Mouse (Mus musculus) heart, postnatal 36 days (tissue): ENCODE results near the gene Hoxb8. TPM values are rescaled to one million over a fixed set of nuclear protein-coding genes. Genes with fewer than 3 reads are reported as not detected.

Experiments
- DNase-seq, 2 experiments: peaks; one replicate each; pipeline ENCODE4 v3.0.0; 2021 to 2022
- intact Hi-C: fragments of 180-260 bp; cut with DNase I; formaldehyde crosslinking; loops from one replicate; pipeline ENCODE4 v1.15.1; 2025
- total RNA-seq, 2 experiments: library from RNA; stranded (reverse); gene quantifications; 2 replicates each; pipeline ENCODE4 v1.2.3; 2021

Hoxb8 gene
- total RNA-seq, 2 experiments from 2014 or later, result not detected

GRCm38 (mm10) chr11:96267021-96267920 is 14.4 kb upstream of the Hoxb8 start:
- intact Hi-C loops, result no loop called here

GRCm38 (mm10) chr11:96268031-96268745 is 13.5 kb upstream of the Hoxb8 start:
- no peak for DNase-seq
- intact Hi-C loops, result no loop called here

More at GRCm38 (mm10) chr11:96267021-96267920, 14.4 kb upstream of the Hoxb8 start:
- no peak for DNase-seq

DNA sequence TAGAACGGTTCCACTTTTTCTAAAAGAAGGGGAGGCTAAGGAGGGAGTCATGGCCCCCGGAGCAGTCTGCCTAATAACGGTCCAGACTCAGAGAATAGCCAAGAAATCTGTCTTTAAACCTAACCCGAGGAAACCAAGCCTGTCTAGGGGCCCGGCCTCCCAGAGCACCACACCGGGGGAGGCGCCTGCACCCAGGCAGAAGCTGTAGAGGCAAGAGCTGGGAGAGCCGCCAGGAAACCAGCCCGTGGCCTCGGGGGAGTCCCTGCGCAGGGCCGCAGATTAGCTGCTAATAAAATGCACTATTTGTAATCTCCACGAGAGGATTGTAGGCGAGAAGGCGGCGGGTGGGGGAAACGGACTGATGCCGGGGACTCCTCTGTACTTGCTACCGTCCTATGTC is 11.8 kb upstream of the Hoxb8 start:
- intact Hi-C loops, result no loop called here

GRCm38 (mm10) chr11:96270996-96271540 is 10.6 kb upstream of the Hoxb8 start, which contains the start of gene Hoxb9:
Gene Hoxb9, plus strand, starts transcription at chr11:96271457.
- no peak for DNase-seq
- intact Hi-C loops, result no loop called here

More for the DNA sequence above, 11.8 kb upstream of the Hoxb8 start:
- no peak for DNase-seq

GRCm38 (mm10) chr11:96271541-96272011 is 10.1 kb upstream of the Hoxb8 start:
- no peak for DNase-seq
- intact Hi-C loops, result no loop called here

DNA sequence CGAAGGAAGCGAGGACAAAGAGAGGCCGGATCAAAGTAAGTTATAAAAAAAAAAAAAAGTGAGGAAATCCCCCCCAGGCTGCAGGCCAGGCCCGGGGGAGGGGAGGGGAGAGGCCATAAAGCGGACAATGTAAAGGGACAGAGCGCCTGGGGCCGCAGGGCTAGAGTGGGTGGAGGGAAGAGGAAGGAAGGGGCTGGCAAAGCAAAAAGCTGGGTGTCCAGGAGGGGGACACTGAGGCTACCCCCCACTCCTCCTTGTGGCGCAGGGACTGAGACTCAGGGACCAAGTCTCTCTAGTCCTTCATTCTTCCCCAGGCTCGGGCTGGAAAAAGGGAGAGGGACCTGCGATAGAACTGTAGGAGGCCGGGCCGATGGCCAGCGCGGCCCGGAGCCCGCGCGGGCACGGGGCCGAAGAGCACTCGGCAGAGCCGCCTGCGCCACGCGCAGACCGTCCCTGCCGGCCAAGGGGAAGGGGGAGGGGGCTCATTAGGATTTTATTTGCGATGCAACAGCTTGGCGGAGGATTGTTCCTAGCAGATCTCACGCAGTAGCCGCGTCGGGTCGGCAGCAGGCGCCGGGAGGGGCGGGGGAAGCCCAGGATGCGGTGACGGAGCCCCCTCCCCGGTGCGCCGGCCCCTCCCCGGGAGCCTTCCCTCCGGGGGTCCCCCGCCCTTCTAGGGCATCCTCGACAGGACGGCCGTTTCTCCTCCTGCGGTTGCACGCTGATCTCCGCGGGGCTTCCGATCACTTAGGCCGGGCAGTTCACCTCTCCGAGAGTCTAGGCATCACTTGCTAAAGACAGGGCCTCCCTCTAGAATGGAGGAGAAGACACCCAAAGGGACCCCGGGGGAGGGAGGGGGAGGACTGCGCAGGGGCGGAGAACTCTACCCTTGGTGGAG is 9.4 kb upstream of the Hoxb8 start:
- no peak for DNase-seq
- intact Hi-C loops, result no loop called here

DNA sequence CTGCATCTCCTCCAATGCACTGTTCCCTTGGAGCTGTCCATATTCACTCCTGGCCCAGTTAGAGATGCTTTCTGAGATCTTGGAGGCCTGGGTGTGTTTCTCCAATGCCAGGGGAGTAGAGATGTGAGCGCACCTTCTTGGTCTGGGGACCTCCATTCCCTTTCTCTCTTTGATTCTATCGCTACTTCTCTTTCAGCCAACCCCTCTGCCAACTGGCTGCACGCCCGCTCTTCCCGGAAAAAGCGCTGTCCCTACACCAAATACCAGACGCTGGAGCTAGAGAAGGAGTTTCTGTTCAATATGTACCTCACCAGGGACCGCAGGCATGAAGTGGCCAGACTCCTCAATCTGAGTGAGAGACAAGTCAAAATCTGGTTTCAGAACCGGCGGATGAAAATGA is 7.3 kb upstream of the Hoxb8 start:
- DNase-seq, result no peak
- intact Hi-C loops, result no loop called here

DNA sequence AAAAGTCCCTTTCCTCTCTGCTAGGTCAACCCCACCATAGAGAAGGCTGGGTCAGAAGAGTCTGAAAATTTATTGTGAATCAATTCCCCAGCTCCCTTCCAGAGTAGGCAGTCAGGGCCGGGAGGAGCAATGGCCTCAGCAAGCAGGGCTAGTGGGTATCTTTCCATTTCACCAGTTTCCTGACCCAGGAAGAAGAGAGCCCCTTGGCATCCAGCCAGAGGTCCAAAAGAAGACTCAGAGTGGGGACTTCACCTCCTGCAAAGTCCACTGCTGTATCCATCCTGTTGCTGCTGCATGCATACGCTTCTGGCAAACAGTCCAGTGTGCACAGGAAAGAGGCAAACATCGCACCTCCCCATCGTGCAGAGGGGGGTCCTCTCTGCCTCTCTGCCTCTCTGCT is 5.8 kb upstream of the Hoxb8 start:
- intact Hi-C loops, result no loop called here

DNA sequence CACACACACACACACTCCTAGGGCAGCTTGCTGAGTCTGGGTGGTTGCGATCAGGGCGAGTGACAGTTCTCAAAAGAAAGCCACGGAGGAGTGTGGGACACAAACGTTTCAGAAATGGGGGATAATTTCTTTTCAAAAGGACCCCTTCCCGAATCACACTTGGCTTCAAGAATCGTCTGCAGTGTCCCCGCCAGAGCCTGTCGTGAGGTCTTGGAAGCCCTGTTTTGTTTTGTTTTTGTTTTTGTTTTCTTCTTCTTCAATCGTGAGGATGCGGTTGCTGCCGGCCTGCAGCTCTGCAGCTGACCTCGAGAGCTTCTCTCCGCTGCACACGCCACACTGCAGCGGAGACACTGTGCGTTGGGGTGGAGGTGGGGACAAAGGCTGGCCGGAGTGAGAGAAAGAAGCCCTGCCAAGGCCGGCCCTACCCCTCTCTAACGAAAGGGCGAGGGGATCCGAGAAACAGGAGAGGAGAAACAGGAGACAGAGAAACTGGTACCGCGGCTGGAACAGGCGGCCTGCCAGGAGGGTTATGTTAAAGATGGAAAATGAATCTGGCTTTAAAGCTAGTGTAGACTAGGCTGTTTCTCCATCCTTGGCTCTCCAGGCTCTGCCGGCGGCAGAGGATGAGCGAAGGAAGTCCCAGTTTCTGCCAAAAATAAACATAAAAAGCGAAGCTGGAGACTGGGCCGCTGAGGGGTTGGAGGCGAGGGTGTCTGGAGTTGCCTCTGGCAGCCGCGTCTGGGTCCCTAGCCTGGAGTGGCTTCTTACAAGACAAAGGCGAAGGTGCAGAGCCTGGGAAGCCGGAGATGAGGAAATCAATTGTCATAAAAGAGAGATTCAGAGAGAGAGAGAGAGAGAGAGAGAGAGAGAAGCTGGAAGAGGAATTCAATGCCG is 4.3 kb upstream of the Hoxb8 start:
- DNase-seq, result no peak
- intact Hi-C loops, result loop anchor here (1.0 to 2.0 kb wide), 4 partner anchors 259 to 583 kb away; no protein-coding TSS in a partner anchor

More for the DNA sequence above, 5.8 kb upstream of the Hoxb8 start:
- DNase-seq, result no peak

- intact Hi-C loops, result loop anchor here (1.0 to 2.0 kb wide), 4 partner anchors 258 to 582 kb away; no protein-coding TSS in a partner anchor
- DNase-seq, result no peak
These were observed 3.4 kb upstream of the Hoxb8 start for GRCm38 (mm10) chr11:96278324-96278723.

- intact Hi-C loops, result loop anchor here (1.0 to 2.0 kb wide), 4 partner anchors 258 to 582 kb away; no protein-coding TSS in a partner anchor
- peak; percentile 83 to 86 for DNase-seq
These were observed 2.9 kb upstream of the Hoxb8 start for GRCm38 (mm10) chr11:96278773-96279172.

DNA sequence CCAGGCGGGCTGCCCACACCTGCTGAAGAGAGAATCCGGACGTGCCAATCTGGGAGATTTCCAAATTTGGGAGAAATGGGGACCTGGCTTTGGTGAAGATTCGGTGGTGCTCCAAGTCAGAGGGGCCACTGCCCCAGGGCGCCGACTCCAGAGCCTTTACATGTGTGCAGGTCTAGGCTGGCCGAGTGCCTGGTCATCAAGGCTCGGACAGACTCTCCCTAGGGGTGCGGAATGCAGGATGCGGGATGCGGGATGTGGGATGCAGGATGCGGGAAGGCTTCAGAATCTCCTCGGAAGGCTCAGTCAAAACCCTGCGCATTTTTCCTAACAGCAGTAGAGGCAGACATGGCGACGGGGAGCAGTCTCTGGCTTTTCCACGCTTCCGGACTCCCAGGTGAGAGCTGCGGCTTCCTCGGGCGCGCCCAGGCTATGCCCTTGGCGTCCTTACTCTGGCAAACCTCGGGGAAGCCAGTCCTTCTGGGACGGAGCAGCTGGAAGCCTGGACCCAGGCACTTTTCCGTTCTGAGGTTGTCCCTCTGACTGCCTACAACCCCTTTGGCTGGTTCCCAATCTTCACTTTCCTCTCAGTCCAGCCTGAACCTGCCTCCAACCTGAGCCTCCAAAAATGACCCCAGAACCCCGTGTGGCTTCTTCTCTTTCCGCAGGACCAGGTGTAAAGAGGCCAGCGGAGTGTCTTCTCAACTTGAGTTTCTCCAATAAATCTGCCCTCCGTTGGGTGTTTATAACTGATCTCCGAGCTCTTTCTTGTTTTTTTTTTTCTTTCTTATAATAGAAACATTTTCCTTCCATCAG is 2.1 kb upstream of the Hoxb8 start:
- DNase-seq, result no peak
- intact Hi-C loops, result loop anchor here (1.0 to 5.0 kb wide), 5 partner anchors 15 to 581 kb away; partner anchors contain the start of gene Igf2bp1

DNA sequence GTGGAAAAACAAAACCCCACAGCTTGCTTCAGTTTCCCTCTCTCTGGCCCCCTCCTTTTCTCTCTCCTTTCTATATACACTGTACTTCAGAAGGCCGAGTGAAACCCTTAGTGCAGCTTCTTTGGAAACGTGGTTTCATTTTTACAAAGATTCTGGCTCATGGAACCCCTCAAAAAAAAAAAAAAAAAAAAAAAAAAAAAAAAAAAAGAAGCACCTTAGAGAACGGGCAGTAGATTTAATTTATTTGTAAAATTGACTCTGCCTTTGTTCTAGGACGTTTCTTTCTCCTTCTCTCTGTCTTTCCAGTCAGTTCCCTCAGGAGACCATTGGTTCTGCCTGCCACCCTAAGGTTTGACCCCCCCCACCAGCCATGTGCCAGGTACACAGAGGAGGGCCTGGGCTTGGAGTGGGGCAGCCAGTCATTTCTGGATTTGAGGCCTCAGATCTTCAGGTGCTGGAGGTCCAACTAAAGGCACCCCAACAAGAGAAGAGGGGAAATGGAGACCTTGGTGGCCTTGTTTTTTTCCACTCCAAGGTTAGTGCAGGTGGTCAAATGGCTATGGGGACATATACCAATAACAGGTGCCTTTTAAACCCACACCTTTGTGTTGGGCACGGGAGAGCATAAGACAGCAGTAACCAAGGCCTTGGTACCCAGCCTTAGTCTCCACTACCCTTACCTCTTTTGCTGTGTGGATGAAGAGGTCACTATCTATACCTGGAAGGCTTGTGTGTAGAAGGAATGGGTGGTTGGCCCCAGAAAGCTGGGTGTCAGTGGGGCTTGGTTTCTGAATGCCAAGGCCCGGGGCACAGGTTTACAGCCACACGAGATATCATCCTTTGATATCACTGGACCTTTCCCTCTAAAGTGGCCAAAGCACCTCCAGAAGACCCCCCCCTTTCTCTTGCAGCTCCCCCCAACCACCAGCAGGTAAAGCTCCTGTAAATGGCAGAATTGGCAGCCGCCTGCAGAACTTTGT is 1.0 kb upstream of the Hoxb8 start:
- DNase-seq, result no peak
- intact Hi-C loops, result loop anchor here (1.0 to 5.0 kb wide), 3 partner anchors 14 to 273 kb away; partner anchors contain the start of gene Igf2bp1

GRCm38 (mm10) chr11:96281396-96281795 is 309 bp upstream of the Hoxb8 start:
- intact Hi-C loops, result loop anchor here (2.0 to 5.0 kb wide), 2 partner anchors 13 to 274 kb away; partner anchors contain the start of gene Igf2bp1
- DNase-seq, result no peak

- intact Hi-C loops, result loop anchor here (5.0 kb wide), 1 partner anchor 276 kb away; the partner anchor contains the start of gene Igf2bp1
- no peak for DNase-seq
These were observed 1.2 kb downstream of the Hoxb8 start for GRCm38 (mm10) chr11:96282795-96283430.
